In genomic region chr5:104127351-104127750, GRCm38 (mm10) we compare ENCODE assay signal across 28 mouse cellular contexts. TPM values are rescaled to one million over a fixed set of nuclear protein-coding genes. Genes with fewer than 3 reads are reported as not detected.
A peak's percentile ranks its signal among the peaks of the same experiment; 100 is the strongest.
DNase-seq lines count a peak whose midpoint lies in the region; ATAC-seq and TF ChIP-seq lines count a peak whose summit lies in the region.
"Had no signal": no experiment of that assay in that cellular context is flagged by ENCODE, and none has a peak within 500 bp of the region (broad histone marks: within the 10 kb centered on the region; RNA-seq: fewer than 3 reads in every experiment).

No protein-coding gene starts in this region.

- H3K27me3 ChIP-seq in heart, adult 2 months (ENCODE audit: control insufficient read depth, insufficient read depth, low read length): no peaks in the 10 kb centered on the region
- H3K27me3 ChIP-seq in heart, embryonic 10.5 days (ENCODE audit: insufficient read depth, poor library complexity, severe bottlenecking): no peaks in the 10 kb centered on the region
- no peaks in the 10 kb centered on the region for H3K27me3 ChIP-seq in heart, embryonic 16.5 days (ENCODE audit: control insufficient read depth, insufficient read depth, low read length)
- H3K27me3 ChIP-seq: embryonic facial prominence, embryonic 12.5 days; forebrain, embryonic 13.5 days; forebrain, embryonic 15.5 days had no signal

- no peak overlapping the region for H3K4me2 ChIP-seq in heart, embryonic 16.5 days (ENCODE audit: low read depth, low read length)
- H3K4me2 ChIP-seq: embryonic facial prominence, embryonic 12.5 days; forebrain, embryonic 13.5 days; forebrain, embryonic 15.5 days had no signal

- no peaks in the 10 kb centered on the region for H3K79me2 ChIP-seq in heart, adult 2 months (replicated peaks; ENCODE audit: control insufficient read depth, insufficient read depth, low read length)

- no peak for ATAC-seq in heart, embryonic 16.5 days (replicated peaks; ENCODE audit: extremely low read depth, insufficient read depth, low FRiP score)
- ATAC-seq: forebrain, embryonic 13.5 days; forebrain, embryonic 15.5 days had no signal

- TF ChIP-seq CTCF in heart, adult 2 months (IDR thresholded peaks at IDR 0.05): no peak

- no peak for TF ChIP-seq EP300 in heart, adult 2 months (IDR thresholded peaks at IDR 0.05; ENCODE audit: insufficient read depth, low read depth, low read length)

- 55% methylated on average over 1 of the region's 1 CpGs for WGBS in heart, adult 2 months
- 74% methylated on average over 1 of the region's 1 CpGs for WGBS in heart, embryonic 10.5 days
- 68% methylated on average over 1 of the region's 1 CpGs for WGBS in heart, embryonic 16.5 days

- TF ChIP-seq POLR2A in heart, adult 2 months (IDR thresholded peaks at IDR 0.05; ENCODE audit: insufficient read depth, low read depth, low read length): no peak

- H3K9ac ChIP-seq in heart, adult 2 months (ENCODE audit: low read depth, low read length): no peak overlapping the region
- H3K9ac ChIP-seq in heart, embryonic 16.5 days (ENCODE audit: low read length): no peak overlapping the region
- H3K9ac ChIP-seq: embryonic facial prominence, embryonic 12.5 days; forebrain, embryonic 13.5 days; forebrain, embryonic 15.5 days had no signal

- peak; percentile 11 for DNase-seq in gastrocnemius, postnatal 25 days
- DNase-seq in gastrocnemius, postnatal 36 days: no peak
- DNase-seq in heart, adult 2 months: peak in 1 of 2 experiments; percentile 29
- DNase-seq in heart, embryonic 10.5 days (ENCODE audit: low spot score): no peak
- no peak for DNase-seq in heart, postnatal 36 days
- DNase-seq in spleen, postnatal 14 days (ENCODE audit: low spot score in 2 of 2): no peak
- DNase-seq: adrenal gland, adult 2 months; adrenal gland, postnatal 10 days; adrenal gland, postnatal 25 days; cerebellum, adult 11-12 months; cerebellum, adult 2 months; cerebellum, adult 9-10 months; cerebellum, postnatal 10 days; cerebellum, postnatal 25 days had no signal

- no peaks in the 10 kb centered on the region for H3K9me3 ChIP-seq in heart, embryonic 10.5 days
- no peaks in the 10 kb centered on the region for H3K9me3 ChIP-seq in heart, embryonic 16.5 days (replicated peaks; ENCODE audit: control insufficient read depth, low read length)
- H3K9me3 ChIP-seq: embryonic facial prominence, embryonic 10.5 days; embryonic facial prominence, embryonic 12.5 days; forebrain, embryonic 13.5 days; forebrain, embryonic 15.5 days had no signal

- intact Hi-C loops in gastrocnemius, postnatal 36 days (cut with DNase I): no loop called here
- intact Hi-C loops in heart, adult 2 months (cut with DNase I): no loop called here
- intact Hi-C loops in heart, postnatal 36 days (cut with DNase I): no loop called here

- H3K27ac ChIP-seq in heart, adult 2 months: peak overlapping the region; percentile 83
- no peak overlapping the region for H3K27ac ChIP-seq in heart, embryonic 10.5 days
- H3K27ac ChIP-seq in heart, embryonic 16.5 days (ENCODE audit: low read length): peak overlapping the region; percentile 38
- peak overlapping the region; percentile 64 for H3K27ac ChIP-seq in brown adipose tissue, adult 24 weeks (replicated peaks; ENCODE audit: low read depth, low read length)
- H3K27ac ChIP-seq: embryonic facial prominence, embryonic 12.5 days; forebrain, embryonic 13.5 days; forebrain, embryonic 15.5 days had no signal

- H3K4me1 ChIP-seq in heart, adult 2 months (ENCODE audit: control insufficient read depth, insufficient read depth, low read length): peaks cover 29% of the 10 kb centered on the region
- peaks cover 10% of the 10 kb centered on the region for H3K4me1 ChIP-seq in heart, embryonic 10.5 days
- H3K4me1 ChIP-seq in heart, embryonic 16.5 days (ENCODE audit: control insufficient read depth, insufficient read depth, low read length): peaks cover 2% of the 10 kb centered on the region; the same call in 1 of the 2 replicates
- peaks cover 26% of the 10 kb centered on the region for H3K4me1 ChIP-seq in brown adipose tissue, adult 24 weeks (ENCODE audit: control insufficient read depth, insufficient read depth, insufficient read length, low read length)
- H3K4me1 ChIP-seq: forebrain, embryonic 13.5 days; forebrain, embryonic 15.5 days had no signal

- no peak overlapping the region for H3K4me3 ChIP-seq in heart, adult 2 months
- no peak overlapping the region for H3K4me3 ChIP-seq in heart, embryonic 10.5 days
- H3K4me3 ChIP-seq in heart, embryonic 16.5 days (ENCODE audit: low read length): no peak overlapping the region
- no peak overlapping the region for H3K4me3 ChIP-seq in brown adipose tissue, adult 24 weeks (ENCODE audit: insufficient read depth, low read depth, low read length)
- H3K4me3 ChIP-seq: embryonic facial prominence, embryonic 10.5 days; embryonic facial prominence, embryonic 12.5 days; forebrain, embryonic 13.5 days; forebrain, embryonic 15.5 days had no signal

- H3K36me3 ChIP-seq in heart, adult 2 months (ENCODE audit: control insufficient read depth, insufficient read depth, low read length): no peaks in the 10 kb centered on the region
- no peaks in the 10 kb centered on the region for H3K36me3 ChIP-seq in heart, embryonic 10.5 days
- H3K36me3 ChIP-seq in heart, embryonic 16.5 days (ENCODE audit: control insufficient read depth, insufficient read depth): no peaks in the 10 kb centered on the region
- H3K36me3 ChIP-seq: embryonic facial prominence, embryonic 10.5 days; embryonic facial prominence, embryonic 12.5 days; forebrain, embryonic 15.5 days had no signal

RNA-seq across cellular contexts. Expression of gene Sparcl1, which starts 13.8 kb away (rescaled TPM):
- 100 to 1,000 TPM; 106 to 110 TPM for total RNA-seq in gastrocnemius, postnatal 25 days (2021)
- 100 to 1,000 TPM; 125 to 142 TPM for total RNA-seq in gastrocnemius, postnatal 36 days (2021)
- 100 to 1,000 TPM; 182 to 219 TPM for total RNA-seq in heart, adult 2 months (2021)
- polyA plus RNA-seq in heart, adult 2 months (2012; rRNA removed): 122 and 281 TPM in 2 replicates
- polyA plus RNA-seq in heart, embryonic 10.5 days (2016; fragmentation: Nextera tagmentation; extraction: Ambion mirVana): 11.4 and 17.7 TPM in 2 replicates
- polyA plus RNA-seq in heart, embryonic 16.5 days (2015; fragmentation: Nextera tagmentation; extraction: Ambion mirVana): 131 and 161 TPM in 2 replicates
- 100 to 1,000 TPM; 218 to 246 TPM for total RNA-seq in heart, postnatal 36 days (2021)
- polyA plus RNA-seq in brown adipose tissue, adult 24 weeks (2012; ENCODE audit: insufficient read depth, insufficient read length, missing spikeins): 101 and 132 TPM in 2 replicates
- total RNA-seq: MEL had no signal
- polyA plus RNA-seq: C2C12 had no signal

RNA-seq across cellular contexts. Expression of gene Dspp, which starts 43.2 kb away (rescaled TPM):
- total RNA-seq in gastrocnemius, postnatal 25 days (2021): not detected
- total RNA-seq in gastrocnemius, postnatal 36 days (2021): not detected
- total RNA-seq in heart, adult 2 months (2021): not detected
- not detected in 2 replicates for polyA plus RNA-seq in heart, adult 2 months (2012; rRNA removed)
- not detected in 2 replicates for polyA plus RNA-seq in heart, embryonic 10.5 days (2016; fragmentation: Nextera tagmentation; extraction: Ambion mirVana)
- polyA plus RNA-seq in heart, embryonic 16.5 days (2015; fragmentation: Nextera tagmentation; extraction: Ambion mirVana): not detected in 2 replicates
- total RNA-seq in heart, postnatal 36 days (2021): not detected
- polyA plus RNA-seq in brown adipose tissue, adult 24 weeks (2012; ENCODE audit: insufficient read depth, insufficient read length, missing spikeins): not detected in 2 replicates
- total RNA-seq: adrenal gland, adult 2 months; adrenal gland, postnatal 10 days; adrenal gland, postnatal 25 days; adrenal gland, postnatal 4 days; ES-E14; MEL had no signal
- polyA plus RNA-seq: adrenal gland, adult 2 months; brain, embryonic 14.5 days; C2C12; embryonic facial prominence, embryonic 10.5 days; embryonic facial prominence, embryonic 12.5 days; embryonic facial prominence, embryonic 14.5 days; forebrain, embryonic 11.5 days; forebrain, embryonic 13.5 days had no signal

RNA-seq across cellular contexts. Expression of gene Gm17660, which starts 49.9 kb away (rescaled TPM):
- not detected for total RNA-seq in gastrocnemius, postnatal 25 days (2021)
- under 1 TPM in 1 of 2 experiments, not detected in 1; 0.56 TPM for total RNA-seq in gastrocnemius, postnatal 36 days (2021)
- total RNA-seq in heart, adult 2 months (2021): not detected
- polyA plus RNA-seq in heart, adult 2 months (2012; rRNA removed): not detected in 2 replicates
- not detected in 2 replicates for polyA plus RNA-seq in heart, embryonic 10.5 days (2016; fragmentation: Nextera tagmentation; extraction: Ambion mirVana)
- polyA plus RNA-seq in heart, embryonic 16.5 days (2015; fragmentation: Nextera tagmentation; extraction: Ambion mirVana): not detected in 2 replicates
- not detected for total RNA-seq in heart, postnatal 36 days (2021)
- not detected in 2 replicates for polyA plus RNA-seq in brown adipose tissue, adult 24 weeks (2012; ENCODE audit: insufficient read depth, insufficient read length, missing spikeins)
- total RNA-seq: adrenal gland, adult 2 months; adrenal gland, postnatal 10 days; adrenal gland, postnatal 25 days; adrenal gland, postnatal 4 days; ES-E14; MEL had no signal
- polyA plus RNA-seq: adrenal gland, adult 2 months; brain, embryonic 14.5 days; C2C12; cerebellum, adult 2 months; cortical plate, adult 2 months; embryonic facial prominence, embryonic 10.5 days; embryonic facial prominence, embryonic 12.5 days; forebrain, embryonic 11.5 days; forebrain, embryonic 13.5 days had no signal
